Mouse (Mus musculus) CD8-positive naive resting alpha-beta T cell, adult 2 months (primary cell): ENCODE data around the gene N4bp3.

Source experiments
- DNase-seq, 2 experiments: peaks; one replicate each; pipeline ENCODE4 v3.0.0; 2022; ENCODE audit warnings: low read depth in 2 of 2, low spot score in 2 of 2

N4bp3 gene

GRCm38 (mm10) chr11:51597553-51597952, 53.1 kb downstream of the N4bp3 start:
- no peak for DNase-seq

- no peak for DNase-seq
Measured at GRCm38 (mm10) chr11:51595459-51596083, 55.1 kb downstream of the N4bp3 start.

- DNase-seq: no peak
Measured at GRCm38 (mm10) chr11:51594715-51595350, 55.8 kb downstream of the N4bp3 start.

- no peak for DNase-seq
Measured at GRCm38 (mm10) chr11:51593849-51594248, 56.8 kb downstream of the N4bp3 start.

- no peak for DNase-seq
Measured at GRCm38 (mm10) chr11:51593368-51593767, 57.3 kb downstream of the N4bp3 start.
